Mouse (Mus musculus) spleen, adult 2 months (tissue): ENCODE results near the gene Cdh23. TPM values are rescaled to one million over a fixed set of nuclear protein-coding genes. Genes with fewer than 3 reads are reported as not detected.

ENCODE experiments used
- DNase-seq, 2 experiments: peaks; one replicate each; pipeline versions ENCODE4 v3.0.0 to v3.0.0-alpha.2; 2012 to 2021; ENCODE audit warnings: low spot score in 2 of 2, low read depth in 1 of 2
- H3K27ac ChIP-seq: fragments of 200-500 bp; 2 replicates; pipeline ENCODE4 v1.5.1; 2012; ENCODE audit warnings: low read length, inconsistent platforms; ENCODE audit not compliant: insufficient read depth
- H3K27me3 ChIP-seq: fragments of 200-500 bp; 2 replicates; pipeline ENCODE4 v1.6.1; 2012; ENCODE audit warnings: mild to moderate bottlenecking, moderate library complexity, low read length, inconsistent platforms; ENCODE audit not compliant: control insufficient read depth, insufficient read depth
- H3K36me3 ChIP-seq: fragments of 200-500 bp; 2 replicates; pipeline ENCODE4 v1.6.1; 2012; ENCODE audit warnings: mild to moderate bottlenecking, low read length, inconsistent platforms; ENCODE audit not compliant: control insufficient read depth, insufficient read depth
- H3K4me1 ChIP-seq: fragments of 200-500 bp; 2 replicates; pipeline ENCODE4 v1.6.1; 2011; ENCODE audit warnings: inconsistent platforms; ENCODE audit not compliant: control insufficient read depth, insufficient read depth, insufficient read length
- H3K4me3 ChIP-seq: fragments of 200-500 bp; 2 replicates; pipeline ENCODE4 v1.5.1; 2011; ENCODE audit warnings: mild to moderate bottlenecking, inconsistent platforms; ENCODE audit not compliant: insufficient read depth, insufficient read length; ENCODE audit errors: extremely low read depth
- CTCF ChIP-seq: fragments of 200-500 bp; IDR thresholded peaks from 2 replicates; pipeline ENCODE4 v1.5.1; 2011; ENCODE audit warnings: mild to moderate bottlenecking, inconsistent platforms; ENCODE audit not compliant: insufficient read depth, insufficient read length, insufficient replicate concordance; ENCODE audit errors: extremely low read depth
- POLR2A ChIP-seq: fragments of 200-500 bp; IDR thresholded peaks from 2 replicates; pipeline ENCODE4 v1.6.1; 2011; ENCODE audit warnings: low read depth, low read length, inconsistent platforms
- WGBS: fragments of 180-500 bp; shearing (Covaris S2); methylation state at CpG from one replicate; pipeline ENCODE4 v1.1.7; 2018; 5-methylcytosine and 5-hydroxymethylcytosine counted together
- polyA plus RNA-seq: library from polyadenylated mRNA; depleted of rRNA; stranded (reverse); fragments of >200 nt; gene quantifications from 2 replicates; pipeline ENCODE4 v1.2.3, GENCODE M21; 2012

Cdh23 gene
- polyA plus RNA-seq, 1 experiment, result 2.7 TPM

DNA sequence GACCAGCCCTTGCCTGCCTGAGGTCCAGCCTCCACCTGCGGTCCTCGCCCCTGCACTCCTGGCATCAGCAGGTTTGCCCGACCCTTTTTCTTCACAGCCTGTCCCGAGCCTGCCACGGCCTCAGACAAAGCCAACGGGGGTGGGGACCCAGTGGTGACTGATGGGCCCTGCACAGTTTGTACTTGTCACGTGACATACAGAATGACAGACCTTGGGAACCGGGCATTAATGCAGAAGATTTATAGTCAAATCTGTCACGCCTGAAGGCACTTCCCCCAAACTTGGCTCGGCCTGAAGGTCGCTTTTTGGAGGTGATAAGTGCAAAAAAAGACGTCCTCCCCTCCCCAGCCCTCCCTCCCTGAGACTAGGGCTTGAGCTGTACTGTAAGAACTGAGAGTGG, 73.5 kb downstream of the Cdh23 start:
- no peak for TF ChIP-seq POLR2A
- no peak for TF ChIP-seq CTCF
- no peak for DNase-seq
- H3K27ac ChIP-seq, result no peak overlapping the region
- H3K36me3 ChIP-seq, result no peaks in the 10 kb centered on the region
- 32% methylated on average over 12 of the region's 12 CpGs for WGBS
- H3K4me1 ChIP-seq, result peaks cover 2% of the 10 kb centered on the region; the same call in 1 of the 2 replicates
- no peaks in the 10 kb centered on the region for H3K27me3 ChIP-seq
- H3K4me3 ChIP-seq, result no peak overlapping the region

DNA sequence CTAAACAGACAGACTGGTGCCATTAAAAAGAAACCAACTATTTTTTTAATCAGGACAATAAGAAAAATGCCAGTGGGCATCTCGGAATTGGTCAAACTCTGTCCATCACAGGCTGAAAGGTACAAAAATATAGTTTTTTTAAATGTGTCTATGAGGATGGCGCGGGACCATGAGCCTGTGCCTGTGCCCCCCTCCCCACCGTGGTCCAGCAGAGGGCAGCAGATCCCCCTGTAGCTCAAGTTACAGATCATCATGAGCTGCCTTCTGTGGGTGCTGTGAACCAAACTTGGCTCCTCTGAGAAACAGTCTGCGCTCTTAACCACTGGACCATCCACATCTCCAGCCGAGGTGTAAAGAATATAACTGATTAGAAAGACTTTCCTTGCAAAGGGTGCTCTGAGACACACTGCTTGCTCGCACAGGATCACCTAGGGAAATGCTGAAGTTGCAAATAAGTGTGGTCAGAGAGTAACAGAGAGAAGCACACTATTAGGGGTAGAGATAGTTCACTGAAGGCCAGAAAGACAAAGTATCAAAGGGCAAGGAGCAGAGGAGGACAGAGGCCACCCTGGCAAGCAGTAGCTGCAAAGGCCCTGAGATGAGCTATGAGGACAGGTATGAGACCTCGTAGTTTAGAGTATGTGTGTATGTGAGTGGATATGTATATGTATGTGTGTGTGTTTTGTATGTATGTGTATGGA, 74.7 kb downstream of the Cdh23 start:
- no peaks in the 10 kb centered on the region for H3K36me3 ChIP-seq
- H3K27ac ChIP-seq, result no peak overlapping the region
- H3K4me1 ChIP-seq, result peaks cover 2% of the 10 kb centered on the region; the same call in 1 of the 2 replicates
- no peak overlapping the region for H3K4me3 ChIP-seq
- WGBS, result 88% methylated on average over 8 of the region's 8 CpGs
- no peak for DNase-seq
- H3K27me3 ChIP-seq, result no peaks in the 10 kb centered on the region
- no peak for TF ChIP-seq POLR2A
- no peak for TF ChIP-seq CTCF

DNA sequence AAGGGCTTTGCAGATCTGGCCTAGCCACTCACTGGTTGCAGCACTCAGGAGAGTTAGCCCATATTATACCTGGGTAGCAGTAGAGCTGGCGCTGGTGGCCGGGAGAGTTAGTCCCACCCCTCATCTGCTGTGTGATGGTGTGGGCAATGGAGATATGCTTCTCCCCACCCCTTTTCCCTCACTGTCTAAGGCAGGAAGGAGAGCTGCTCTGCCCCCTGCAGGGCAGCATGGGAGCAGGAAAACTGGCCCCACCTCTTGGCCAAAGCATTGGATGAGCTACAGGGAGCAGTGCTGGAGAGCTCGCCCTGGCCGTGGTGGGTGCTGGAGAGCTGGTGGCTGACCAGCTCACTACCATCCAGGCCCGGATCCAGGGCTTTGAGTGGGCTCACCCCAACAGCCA, 80.4 kb downstream of the Cdh23 start:
- Histone ChIP-seq H3K4me3 (no peak overlapping the region), H3K27me3 (no peaks in the 10 kb centered on the region), H3K27ac (no peak overlapping the region), H3K36me3 (no peaks in the 10 kb centered on the region), H3K4me1 (no peaks in the 10 kb centered on the region)
- no peak for TF ChIP-seq CTCF
- no peak for TF ChIP-seq POLR2A
- 65% methylated on average over 5 of the region's 5 CpGs for WGBS
- no peak for DNase-seq

DNA sequence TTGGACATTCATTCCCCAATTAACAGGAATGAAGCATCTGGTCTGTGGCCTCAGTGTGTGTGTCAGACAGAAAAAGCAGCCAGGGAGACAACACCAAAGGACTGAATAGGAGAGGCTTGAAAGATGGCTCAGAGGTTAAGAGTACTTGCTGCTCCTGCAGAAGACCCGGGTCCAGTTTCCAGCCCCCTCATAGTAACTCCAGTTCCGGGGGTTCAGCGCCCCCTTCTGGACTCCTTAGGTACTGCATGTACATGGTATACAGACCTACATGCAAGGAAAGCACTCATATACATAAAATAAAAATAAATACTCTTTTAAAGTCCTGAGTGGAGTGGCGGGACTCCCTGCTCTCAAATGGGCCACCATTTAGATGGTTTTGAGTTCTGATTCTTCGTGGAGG, 83.4 kb downstream of the Cdh23 start:
- Histone ChIP-seq H3K27me3 (no peaks in the 10 kb centered on the region), H3K4me1 (no peaks in the 10 kb centered on the region), H3K27ac (no peak overlapping the region), H3K36me3 (no peaks in the 10 kb centered on the region), H3K4me3 (no peak overlapping the region)
- peak in 1 of 2 experiments; percentile 25 for DNase-seq
- peak; percentile 29; the same call in 1 of the 2 replicates for TF ChIP-seq CTCF
- TF ChIP-seq POLR2A, result no peak
- 36% methylated on average over 5 of the region's 5 CpGs for WGBS

DNA sequence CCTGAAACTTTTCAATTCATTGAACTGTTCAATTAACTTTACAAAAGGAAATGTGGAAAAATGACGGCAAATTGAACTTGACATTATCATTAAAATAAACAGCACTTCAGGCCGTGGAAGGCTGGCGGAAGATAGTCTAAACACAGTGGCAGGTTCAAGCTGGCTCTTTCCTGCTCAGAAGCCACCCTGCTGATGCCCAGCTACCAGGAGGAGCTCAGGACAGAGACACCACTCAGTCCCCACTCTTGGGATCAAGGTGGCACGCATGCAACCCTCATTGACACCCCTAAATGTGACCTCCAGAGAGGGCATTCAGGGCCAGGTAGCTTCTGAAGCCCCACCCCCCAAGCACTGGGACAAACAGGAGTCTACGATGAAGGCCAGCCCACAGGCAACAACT, 89.1 kb downstream of the Cdh23 start:
- no peak for TF ChIP-seq CTCF
- no peak for TF ChIP-seq POLR2A
- WGBS, result 91% methylated on average over 5 of the region's 5 CpGs
- no peak for DNase-seq
- Histone ChIP-seq H3K27ac (no peak overlapping the region), H3K36me3 (no peaks in the 10 kb centered on the region), H3K4me1 (no peaks in the 10 kb centered on the region), H3K4me3 (no peak overlapping the region), H3K27me3 (no peaks in the 10 kb centered on the region)

DNA sequence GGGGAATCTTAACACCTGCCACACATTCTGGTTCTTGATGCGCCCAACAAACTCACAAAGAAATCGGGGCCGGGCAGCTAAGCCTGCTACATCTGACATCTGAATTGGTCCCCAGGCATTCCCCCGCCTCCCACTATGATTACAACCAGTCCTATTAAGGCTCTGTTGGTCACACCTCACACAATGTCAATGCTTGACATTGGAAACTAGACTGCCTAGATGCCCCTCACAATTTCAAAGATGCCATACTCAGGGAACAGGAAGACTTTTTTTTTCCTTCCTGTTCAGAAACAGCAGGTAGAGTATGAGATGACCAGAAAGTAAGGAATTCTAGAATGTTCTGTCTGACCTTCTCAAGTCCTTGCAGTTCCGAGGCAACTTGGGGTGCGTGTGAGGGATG, 89.6 kb downstream of the Cdh23 start:
- Histone ChIP-seq H3K4me3 (no peak overlapping the region), H3K36me3 (no peaks in the 10 kb centered on the region), H3K27me3 (no peaks in the 10 kb centered on the region), H3K27ac (no peak overlapping the region), H3K4me1 (no peaks in the 10 kb centered on the region)
- no peak for DNase-seq
- WGBS, result 90% methylated on average over 6 of the region's 6 CpGs
- no peak for TF ChIP-seq POLR2A
- TF ChIP-seq CTCF, result no peak

DNA sequence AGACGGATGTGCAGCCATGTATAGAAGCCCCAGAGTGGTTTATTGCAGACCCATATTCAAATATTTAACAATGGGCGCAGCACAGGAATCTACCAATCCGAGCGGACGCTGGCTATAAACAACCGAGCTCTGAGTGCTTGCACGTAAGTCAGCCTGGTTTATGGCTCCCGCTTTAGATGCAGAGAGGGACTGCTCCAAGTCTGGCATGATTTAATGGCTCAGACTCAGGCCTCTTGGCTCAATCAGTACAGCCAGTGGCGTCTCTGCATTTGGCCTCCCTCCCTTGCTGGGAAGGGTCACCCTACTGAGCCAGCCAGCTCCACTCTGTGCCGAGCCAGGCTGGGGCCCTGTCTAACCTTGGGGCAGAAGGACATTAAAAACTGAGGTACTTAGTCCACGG, 94.1 kb downstream of the Cdh23 start:
- no peaks in the 10 kb centered on the region for H3K4me1 ChIP-seq
- no peaks in the 10 kb centered on the region for H3K27me3 ChIP-seq
- 87% methylated on average over 11 of the region's 11 CpGs for WGBS

More for the DNA sequence above, 94.1 kb downstream of the Cdh23 start:
- H3K27ac ChIP-seq, result no peak overlapping the region
- H3K36me3 ChIP-seq, result no peaks in the 10 kb centered on the region
- no peak for TF ChIP-seq CTCF
- no peak for TF ChIP-seq POLR2A
- H3K4me3 ChIP-seq, result no peak overlapping the region
- no peak for DNase-seq
